Mouse (Mus musculus): ENCODE measurements around the gene Ppp2r5e.

Gene Ppp2r5e

DNA sequence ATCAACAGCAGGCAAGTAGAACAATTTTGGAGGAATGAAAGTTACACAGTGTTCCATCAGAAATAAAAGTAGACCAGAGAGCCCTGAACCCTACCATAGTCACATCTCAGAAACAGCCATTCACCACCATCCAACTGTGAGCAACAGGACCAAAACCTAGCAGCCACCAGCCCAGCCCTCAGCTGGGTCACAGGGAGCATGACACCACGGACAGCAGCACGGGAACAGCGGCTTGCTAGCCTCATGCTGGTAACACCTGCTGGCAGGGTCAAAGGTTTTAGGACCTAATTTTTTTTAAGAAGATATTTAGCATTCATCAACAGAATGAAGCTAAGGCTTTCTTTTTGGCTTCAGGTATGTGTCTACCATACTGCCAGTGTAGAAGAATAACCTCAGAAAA is 12.3 kb downstream of the Ppp2r5e start:
- in situ Hi-C loops (cut with MboI, MseI) = no loop called here

DNA sequence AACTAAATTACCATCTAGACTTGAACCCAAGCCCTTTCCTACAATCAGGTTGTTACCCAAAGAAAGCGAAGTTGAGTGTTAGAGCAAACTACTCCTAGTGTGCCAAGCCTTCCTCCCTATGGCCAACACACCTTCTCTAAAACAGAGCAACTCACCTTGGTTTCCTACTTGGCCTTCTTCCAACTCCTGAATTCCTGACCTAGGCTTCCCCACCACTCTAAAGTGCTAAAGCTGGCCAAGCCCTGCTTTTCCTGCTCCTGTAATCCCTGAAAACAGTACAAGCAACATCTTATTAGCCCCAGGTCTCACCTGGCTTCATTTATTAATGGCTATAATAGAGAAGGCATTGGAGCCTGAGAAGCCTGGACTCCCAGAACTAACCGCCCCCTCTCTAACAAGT is 17.0 kb downstream of the Ppp2r5e start:
- in situ Hi-C loops (cut with MboI, MseI) = no loop called here

DNA sequence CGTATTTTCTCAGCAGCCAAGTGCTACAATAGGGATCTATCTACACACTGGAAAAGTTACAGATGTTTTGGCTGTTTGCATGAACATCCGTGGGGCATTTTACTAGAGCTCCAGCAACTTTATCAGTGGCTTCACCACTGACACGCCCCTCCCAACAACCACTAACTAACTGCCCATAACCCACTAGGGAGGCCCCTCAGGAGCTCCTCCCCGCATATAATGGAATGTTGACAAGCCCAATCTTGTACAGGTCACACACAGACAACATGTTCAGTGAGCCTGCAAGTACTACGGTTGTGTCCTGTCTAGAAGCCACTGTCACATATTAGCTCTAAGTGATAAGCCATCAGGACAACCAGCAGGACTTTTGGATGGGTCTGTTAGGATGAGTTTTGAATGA is 18.8 kb downstream of the Ppp2r5e start:
- in situ Hi-C loops (cut with MboI, MseI) = no loop called here

DNA sequence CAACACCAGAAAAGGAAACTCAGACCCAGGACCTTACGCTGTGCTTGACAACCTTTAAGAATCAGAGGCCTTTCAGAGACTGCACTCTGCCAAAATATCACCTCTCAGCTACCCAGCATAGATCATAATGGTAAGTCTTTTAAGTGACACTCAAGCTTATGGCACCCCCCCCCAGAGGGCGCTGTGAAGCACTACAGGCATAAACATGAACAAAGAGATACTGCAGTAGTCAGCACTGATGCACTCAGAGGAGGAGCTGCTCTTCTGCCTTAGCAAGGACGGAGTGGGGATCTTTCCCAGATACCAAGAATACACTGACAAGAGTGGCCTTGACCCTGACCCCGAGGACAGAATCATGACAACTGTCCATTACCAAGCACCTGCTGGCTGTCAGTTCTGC is 23.8 kb downstream of the Ppp2r5e start:
- in situ Hi-C loops (cut with MboI, MseI) = loop anchor here in 1 of 2 experiments (25.0 kb wide), 1 partner anchor 110 kb away; no protein-coding TSS in a partner anchor

DNA sequence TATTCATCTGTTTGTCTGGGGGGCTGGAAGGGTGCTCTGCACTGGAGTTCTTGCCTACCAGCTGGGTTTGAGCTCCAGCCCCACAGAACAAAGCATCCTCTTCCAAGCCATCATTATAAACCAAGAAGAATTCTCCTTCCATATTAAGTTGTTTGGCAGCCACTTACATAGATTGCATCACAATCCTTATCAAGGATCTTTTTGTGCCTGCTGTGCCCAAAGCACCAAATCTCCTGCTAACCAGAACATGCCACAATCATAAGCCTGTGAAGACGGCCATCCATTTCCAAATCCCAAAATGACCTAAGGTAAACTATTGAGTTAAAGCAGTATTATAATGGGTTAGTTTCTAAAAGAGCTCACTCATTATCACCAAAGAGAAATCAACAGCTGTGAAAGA is 25.9 kb downstream of the Ppp2r5e start:
- in situ Hi-C loops (cut with MboI, MseI) = loop anchor here in 1 of 2 experiments (25.0 kb wide), 1 partner anchor 108 kb away; no protein-coding TSS in a partner anchor

DNA sequence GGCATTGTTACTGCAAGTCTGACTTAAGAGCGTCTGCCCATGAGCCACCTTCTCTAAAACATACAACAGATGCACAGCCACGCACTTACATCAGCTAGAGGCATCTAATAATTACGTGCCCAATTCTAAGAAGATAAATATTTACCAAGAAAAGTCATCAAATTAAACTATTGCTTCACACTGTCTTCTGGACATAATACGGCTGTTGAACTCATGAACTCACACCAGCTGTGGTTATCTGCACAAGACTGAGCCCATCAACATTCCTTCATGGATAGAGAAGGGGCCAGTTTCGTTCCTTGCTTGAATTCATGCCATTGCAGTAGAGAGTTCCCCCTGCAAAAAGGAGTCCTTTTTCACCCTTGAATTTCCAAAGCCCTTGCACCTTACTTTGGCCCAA is 28.3 kb downstream of the Ppp2r5e start:
- in situ Hi-C loops (cut with MboI, MseI) = loop anchor here in 1 of 2 experiments (25.0 kb wide), 1 partner anchor 105 kb away; no protein-coding TSS in a partner anchor

DNA sequence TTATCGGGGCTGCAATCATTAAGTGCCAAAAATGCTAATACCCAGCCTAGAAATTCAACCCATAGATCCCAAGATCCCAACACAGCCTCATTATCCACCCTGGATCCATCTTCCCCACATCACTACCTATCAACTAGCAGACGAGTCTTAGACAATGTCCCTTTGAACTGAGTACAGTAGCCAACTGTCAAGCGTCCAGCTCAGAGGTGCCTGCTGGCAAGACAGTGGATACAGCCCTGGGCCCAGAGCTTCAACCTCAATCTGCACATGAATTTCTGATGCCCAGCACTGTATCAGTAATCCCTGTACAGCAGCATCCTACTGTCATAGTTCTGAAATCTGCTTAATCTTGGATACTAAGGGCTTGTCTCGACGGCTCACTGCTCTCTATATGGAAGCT is 30.3 kb downstream of the Ppp2r5e start:
- in situ Hi-C loops (cut with MboI, MseI) = loop anchor here in 1 of 2 experiments (25.0 kb wide), 1 partner anchor 103 kb away; no protein-coding TSS in a partner anchor

DNA sequence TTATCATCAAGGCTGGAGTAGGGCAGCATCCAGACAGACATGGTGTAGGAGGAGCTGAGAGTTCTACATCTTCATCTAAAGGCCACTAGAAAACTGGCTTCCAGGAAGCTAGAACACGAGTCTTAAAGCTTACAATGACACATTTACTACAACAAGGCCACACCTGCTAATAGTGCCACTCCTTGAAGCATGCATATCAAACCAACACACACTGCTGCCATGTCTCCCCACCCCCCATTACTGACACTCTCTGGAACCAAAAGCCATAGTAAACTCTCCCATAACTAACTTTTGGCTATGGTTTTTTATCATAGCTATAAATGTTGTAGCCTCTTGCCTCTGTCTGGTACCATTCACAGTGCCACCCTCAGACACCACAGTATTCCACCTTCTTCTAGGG is 31.5 kb downstream of the Ppp2r5e start:
- in situ Hi-C loops (cut with MboI, MseI) = loop anchor here in 1 of 2 experiments (25.0 kb wide), 1 partner anchor 102 kb away; no protein-coding TSS in a partner anchor

DNA sequence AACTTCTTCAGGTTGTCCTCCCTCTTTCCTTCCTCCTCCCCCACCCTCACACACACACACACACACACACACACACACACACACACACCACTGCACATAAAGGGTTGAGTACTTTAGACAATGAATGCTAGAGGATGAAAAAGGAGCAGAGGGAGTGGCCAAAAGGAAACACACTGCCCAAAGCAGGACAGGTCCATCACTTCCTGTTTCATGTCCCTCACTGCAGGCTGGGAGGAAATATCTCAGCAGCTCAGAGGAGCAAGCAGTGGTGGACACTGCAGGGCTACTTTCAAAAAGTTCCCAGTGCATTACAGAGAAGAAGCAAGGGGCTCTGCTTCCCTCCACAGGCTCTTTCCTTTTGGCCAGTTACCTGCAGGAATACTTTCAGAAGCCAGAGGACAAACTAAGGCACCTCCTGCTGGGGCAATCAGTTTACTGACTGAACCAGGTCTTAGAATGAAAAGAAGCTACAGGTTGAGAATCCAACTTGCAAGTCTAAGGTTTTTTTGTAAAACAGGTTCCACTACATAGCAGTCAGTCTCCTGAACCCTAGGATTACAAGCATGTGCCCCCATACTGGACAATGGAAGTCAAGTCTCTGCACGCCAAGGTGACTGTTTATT is 32.9 kb downstream of the Ppp2r5e start:
- in situ Hi-C loops (cut with MboI, MseI) = loop anchor here in 1 of 2 experiments (25.0 kb wide), 1 partner anchor 101 kb away; no protein-coding TSS in a partner anchor

DNA sequence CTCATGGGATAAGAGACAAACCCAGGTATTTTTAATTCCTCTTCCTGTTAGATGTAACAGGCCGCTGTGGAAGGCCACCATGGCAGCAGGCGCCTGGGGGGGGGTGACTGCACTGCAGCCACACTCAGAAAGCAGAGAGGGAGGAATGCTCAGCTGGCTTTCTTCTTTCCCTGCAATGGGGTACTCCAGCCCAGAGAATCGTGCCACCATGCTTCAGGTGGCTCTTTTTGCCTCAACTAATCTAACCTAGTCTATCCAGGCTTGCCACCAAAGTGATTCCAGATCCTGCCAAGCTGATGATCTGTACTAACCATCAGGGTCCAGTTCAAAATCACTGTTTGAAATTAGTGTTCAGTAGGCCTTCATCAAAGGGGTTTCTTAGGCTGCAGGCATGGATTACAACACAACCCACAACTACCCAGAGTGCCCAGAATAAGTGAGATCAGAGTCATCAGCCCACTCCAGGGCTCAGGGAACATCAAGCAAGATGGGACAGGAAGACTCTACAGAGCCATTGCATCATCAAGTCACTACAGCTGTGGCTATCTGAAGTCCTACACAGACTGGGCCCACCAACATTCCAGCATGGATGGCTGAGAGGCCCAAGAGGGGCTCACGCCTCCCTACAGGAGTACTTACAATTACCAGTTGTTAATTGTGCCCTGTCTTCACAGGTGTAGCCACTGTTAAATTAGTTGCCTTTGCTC is 35.2 kb downstream of the Ppp2r5e start:
- in situ Hi-C loops (cut with MboI, MseI) = loop anchor here in 1 of 2 experiments (25.0 kb wide), 1 partner anchor 99 kb away; no protein-coding TSS in a partner anchor

DNA sequence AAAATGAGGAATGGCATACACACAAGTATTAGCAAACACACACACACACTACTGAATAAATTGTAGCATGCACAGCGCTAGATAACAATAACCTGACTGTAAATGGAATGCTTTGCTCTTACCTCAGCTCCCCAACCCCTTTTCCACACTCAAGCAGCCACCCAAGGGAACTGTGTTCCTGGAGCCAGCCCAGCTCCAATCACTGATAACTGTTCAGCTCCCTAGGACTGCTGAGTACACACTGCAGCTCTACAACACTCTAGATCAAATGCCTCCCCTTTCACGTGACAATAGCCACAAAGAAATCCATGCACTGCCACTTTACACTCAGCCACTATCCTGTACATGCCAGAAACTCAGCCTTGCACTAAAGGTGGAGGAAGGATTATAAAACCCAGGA is 36.8 kb downstream of the Ppp2r5e start:
- in situ Hi-C loops (cut with MboI, MseI) = loop anchor here in 1 of 2 experiments (5.0 to 25.0 kb wide), 2 partner anchors 38 to 97 kb away; partner anchors contain the start of gene Ppp2r5e

DNA sequence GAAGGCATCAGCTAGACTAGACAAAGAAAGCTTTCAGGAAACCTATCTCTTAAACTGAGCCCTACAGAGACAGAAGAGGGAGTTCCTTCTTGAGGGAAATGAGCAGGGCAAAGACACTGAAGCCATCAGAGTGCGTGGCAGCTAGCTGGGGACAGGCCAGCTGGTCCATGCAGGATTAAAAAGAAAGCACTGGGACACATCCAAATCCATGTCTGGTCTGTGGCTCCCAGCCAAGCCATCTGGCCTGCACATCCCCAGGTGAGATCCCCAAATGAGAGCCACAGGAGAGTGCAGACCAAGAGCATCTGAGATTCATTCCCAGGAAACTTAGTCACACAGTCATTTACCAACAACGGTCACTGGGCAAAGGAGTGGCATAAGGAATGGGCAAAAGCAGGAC is 38.2 kb downstream of the Ppp2r5e start:
- in situ Hi-C loops (cut with MboI, MseI) = loop anchor here in 1 of 2 experiments (5.0 to 25.0 kb wide), 2 partner anchors 39 to 96 kb away; partner anchors contain the start of gene Ppp2r5e

DNA sequence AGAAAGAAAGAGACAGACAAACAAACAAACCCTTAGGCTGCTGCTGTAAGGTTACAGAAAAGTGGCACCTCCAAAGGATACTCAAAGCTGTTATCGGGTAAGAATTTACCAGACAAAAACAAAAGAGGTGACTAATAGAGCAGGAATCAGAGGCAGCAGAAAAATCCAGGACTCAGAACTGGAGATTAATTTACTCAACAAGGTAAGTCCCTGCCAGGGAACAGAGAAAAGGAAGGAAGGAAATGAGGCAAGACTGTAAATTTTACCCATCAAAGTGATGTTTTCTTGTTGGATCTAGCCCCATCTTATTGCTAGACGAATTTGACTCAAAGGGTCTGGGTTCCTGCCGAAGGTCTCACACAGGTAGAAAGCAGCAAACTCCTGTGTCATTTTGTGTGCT is 41.0 kb downstream of the Ppp2r5e start:
- in situ Hi-C loops (cut with MboI, MseI) = loop anchor here in 1 of 2 experiments (5.0 to 25.0 kb wide), 2 partner anchors 42 to 93 kb away; partner anchors contain the start of gene Ppp2r5e

DNA sequence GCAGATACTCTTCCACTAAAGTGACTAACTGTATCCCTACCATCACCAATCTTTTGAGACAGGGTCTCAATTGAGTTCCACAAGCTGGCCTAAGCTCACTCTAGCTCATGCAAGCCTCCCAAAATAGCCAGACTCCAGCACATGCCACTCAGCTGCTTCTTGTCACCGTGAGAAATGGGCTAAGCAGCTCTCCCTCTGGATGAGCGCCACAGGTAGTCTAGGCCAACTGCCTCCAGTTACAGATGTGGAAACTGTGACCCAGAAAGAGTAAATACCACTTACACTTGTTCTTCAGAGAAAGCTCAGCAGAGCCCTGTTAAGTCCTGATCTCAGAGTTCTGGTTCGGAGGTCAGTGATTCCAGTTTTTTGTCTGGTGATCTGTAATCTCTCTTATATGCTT is 43.7 kb downstream of the Ppp2r5e start:
- in situ Hi-C loops (cut with MboI, MseI) = loop anchor here in 1 of 2 experiments (25.0 kb wide), 1 partner anchor 90 kb away; no protein-coding TSS in a partner anchor

DNA sequence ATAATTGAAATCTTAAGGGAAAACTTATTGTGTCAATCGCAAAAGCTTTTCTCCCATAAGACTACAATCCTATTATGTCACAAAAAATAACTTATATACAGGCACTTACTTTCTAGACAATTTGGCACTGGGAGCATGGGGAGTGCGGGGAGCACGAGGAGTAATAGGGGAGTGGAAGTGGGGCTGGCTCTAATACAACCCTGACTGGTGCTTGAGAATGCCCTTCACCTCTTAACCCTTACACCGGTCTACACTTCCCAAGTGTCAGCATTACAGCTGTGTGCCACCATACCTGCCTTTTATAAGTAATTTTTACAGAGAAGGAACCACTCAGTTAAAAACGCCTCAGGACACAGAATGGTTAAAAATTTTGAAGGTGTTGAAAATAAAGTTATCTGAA is 44.4 kb downstream of the Ppp2r5e start:
- in situ Hi-C loops (cut with MboI, MseI) = loop anchor here in 1 of 2 experiments (25.0 kb wide), 1 partner anchor 89 kb away; no protein-coding TSS in a partner anchor

DNA sequence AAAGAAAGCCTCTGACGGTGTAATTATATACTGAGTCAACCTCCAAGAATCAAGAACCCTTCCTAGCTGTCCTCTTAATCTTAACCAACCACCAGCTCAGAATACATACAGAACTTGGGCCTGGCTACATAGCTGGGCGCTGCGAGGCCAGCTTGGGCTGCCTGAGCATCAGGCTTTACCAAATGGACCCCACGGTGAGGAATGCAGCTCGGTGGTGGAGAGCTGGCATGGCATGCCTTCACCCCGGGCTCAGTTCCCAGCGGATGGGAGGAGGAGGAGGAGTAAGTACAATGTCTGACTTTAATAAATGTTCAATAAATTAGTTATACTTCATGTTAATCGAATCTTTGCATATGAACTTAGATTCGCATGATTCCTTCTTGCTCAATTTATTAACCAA is 47.0 kb downstream of the Ppp2r5e start:
- in situ Hi-C loops (cut with MboI, MseI) = loop anchor here in 1 of 2 experiments (10.0 to 25.0 kb wide), 2 partner anchors 186 to 1962 kb away; partner anchors contain the start of genes Prkch and Sgpp1

DNA sequence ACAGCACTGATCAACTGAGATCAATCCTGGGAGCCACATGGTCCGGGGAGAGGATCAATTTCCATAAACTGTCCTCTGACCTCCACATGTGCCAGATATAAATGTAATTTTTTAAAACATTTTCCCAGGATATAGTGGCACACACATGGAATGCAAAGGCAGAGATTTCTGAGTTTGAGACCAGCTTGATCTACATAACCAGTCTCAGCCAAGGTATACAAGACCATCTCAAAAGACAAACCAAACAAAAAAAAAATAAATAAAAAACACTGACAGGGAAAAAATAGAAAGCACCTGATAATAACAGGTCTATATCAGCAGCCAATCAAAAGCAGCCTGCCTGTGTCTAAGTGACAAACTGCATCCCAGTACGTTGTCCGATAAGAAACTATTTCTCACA is 48.9 kb downstream of the Ppp2r5e start:
- in situ Hi-C loops (cut with MboI, MseI) = loop anchor here in 1 of 2 experiments (10.0 to 25.0 kb wide), 2 partner anchors 188 to 1960 kb away; partner anchors contain the start of genes Prkch and Sgpp1

DNA sequence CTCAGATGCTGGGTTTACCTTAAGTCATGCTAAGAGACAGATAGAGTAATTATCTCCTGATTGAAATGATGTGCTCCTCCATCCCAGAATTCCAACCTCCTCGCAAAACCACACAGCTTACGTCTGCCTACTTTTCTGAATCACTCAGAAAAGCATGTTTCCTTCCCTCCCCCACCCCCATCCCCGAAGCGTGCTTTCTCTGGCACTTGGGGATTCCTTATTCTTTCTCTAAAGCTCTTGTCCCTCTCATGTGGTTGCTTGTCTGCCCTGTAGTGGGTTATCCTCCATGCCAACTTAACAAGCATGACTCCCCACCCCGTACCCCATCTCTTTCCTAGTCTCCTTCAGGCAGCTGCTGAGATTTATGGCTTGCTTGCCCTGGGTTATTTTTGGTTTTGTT is 49.8 kb downstream of the Ppp2r5e start:
- in situ Hi-C loops (cut with MboI, MseI) = loop anchor here in 1 of 2 experiments (10.0 to 25.0 kb wide), 2 partner anchors 189 to 1959 kb away; partner anchors contain the start of genes Prkch and Sgpp1

DNA sequence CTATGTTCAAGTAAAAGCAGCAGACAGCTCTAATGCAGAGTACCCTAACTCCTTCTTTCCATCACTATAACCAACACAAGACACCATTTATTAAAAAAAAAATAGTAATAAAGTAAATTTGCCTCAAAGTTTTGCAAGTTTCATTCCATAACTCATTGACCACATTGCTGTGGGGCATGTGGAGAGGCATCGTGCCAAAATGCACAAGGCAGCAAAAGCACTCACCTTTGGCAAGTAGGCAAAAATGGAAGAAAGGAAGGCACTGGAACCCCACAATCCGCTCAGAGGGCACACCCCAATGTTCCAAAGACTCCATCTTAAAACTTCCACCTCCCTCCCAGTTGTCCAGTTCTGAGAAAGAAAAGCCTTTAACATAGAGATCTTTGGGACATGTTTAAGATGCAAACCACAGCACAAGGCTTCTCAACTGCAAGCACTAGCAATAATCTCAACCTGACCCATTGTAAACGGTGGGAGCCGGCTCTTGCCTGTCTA is 50.6 kb downstream of the Ppp2r5e start:
- in situ Hi-C loops (cut with MboI, MseI) = loop anchor here in 1 of 2 experiments (10.0 to 25.0 kb wide), 2 partner anchors 189 to 1958 kb away; partner anchors contain the start of genes Prkch and Sgpp1

DNA sequence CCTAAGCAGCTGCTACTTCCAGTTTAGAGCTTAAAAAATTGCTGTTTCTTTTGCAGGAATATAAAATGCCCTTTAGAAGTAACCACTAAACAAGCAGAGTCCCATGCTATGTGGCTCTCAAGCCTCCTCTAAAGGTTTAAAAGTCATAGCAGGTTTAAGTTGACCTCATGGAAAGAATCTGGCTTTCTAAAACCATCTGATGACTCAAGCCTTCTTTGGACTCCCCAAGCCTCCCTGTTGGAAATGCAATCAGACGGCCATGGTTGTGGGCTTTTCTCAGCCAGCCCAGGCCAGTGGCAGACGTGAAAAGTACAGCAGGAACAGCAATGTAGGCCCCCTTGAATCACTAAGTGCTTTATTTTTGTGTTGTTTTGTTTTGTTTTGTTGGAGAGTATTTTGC is 51.4 kb downstream of the Ppp2r5e start:
- in situ Hi-C loops (cut with MboI, MseI) = loop anchor here in 1 of 2 experiments (5.0 to 25.0 kb wide), 3 partner anchors 190 to 1957 kb away; partner anchors contain the start of genes Prkch and Sgpp1

DNA sequence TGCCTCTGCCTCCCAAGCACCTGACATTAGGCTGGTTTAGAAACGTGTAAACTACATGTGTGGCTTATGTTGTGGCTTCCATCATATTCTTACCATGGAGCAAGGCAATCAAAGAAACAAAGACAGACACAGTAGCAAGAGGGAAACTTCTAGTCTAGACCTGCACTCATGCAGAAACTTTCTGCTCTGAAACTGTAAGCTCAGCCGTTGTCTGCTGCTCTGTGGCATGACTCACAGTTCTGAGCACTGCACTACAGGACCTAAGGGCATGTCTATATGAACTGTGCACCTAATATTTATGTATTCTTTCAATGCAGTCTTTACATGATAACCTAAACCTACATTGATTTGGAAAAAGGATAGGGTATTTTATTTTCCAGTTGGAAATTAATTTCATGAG is 51.8 kb downstream of the Ppp2r5e start:
- in situ Hi-C loops (cut with MboI, MseI) = loop anchor here in 1 of 2 experiments (5.0 to 25.0 kb wide), 3 partner anchors 191 to 1957 kb away; partner anchors contain the start of genes Prkch and Sgpp1

Measured in T-helper 17 cell (primary cell).